Mouse (Mus musculus): Measurements from ENCODE around the gene Gnaz. TPM values are rescaled to one million over a fixed set of nuclear protein-coding genes. Genes with fewer than 3 reads are reported as not detected.
"Not testable (repeated sequence)": the region's sequence is repeated elsewhere in the genome, so short reads cannot be mapped to it uniquely, and the experiment has no call there.

The Gnaz gene
- polyA plus RNA-seq, 1 experiment from 2014 or later, result 27.9 TPM

GRCm38 (mm10) chr10:75036883-75037379, 70.0 kb downstream of the Gnaz start, which contains the start of gene Rab36:
TSS of gene Rab36 (plus strand) at chr10:75037058.
- Histone ChIP-seq H3K4me1 (peaks cover 48% of the 10 kb centered on the region), H3K9me3 (replicated peaks) (no peaks in the 10 kb centered on the region)
- peak; percentile 94 for ATAC-seq (ENCODE audit: low FRiP score)

DNA sequence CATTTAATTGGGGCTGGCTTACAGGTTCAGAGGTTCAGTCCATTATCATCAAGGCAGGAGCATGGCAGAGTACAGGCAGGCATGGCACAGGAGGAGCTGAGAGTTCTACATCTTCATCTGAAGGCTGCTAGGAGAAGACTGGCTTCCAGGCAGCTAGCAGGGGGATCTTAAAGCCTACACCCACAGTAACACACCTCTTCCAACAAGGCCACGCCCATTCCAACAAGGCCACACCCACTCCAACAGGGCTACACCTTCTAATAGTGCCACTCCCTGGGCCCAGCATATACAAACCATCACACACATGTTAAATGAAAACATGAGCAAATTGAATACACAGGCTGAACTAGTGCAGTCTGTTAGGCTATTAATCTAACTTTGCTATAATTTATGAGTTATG, 75.1 kb downstream of the Gnaz start:
- not testable (repeated sequence) for H3K27ac ChIP-seq; H3K9ac ChIP-seq; ATAC-seq (ENCODE audit: low FRiP score)

More at GRCm38 (mm10) chr10:75036883-75037379, 70.0 kb downstream of the Gnaz start, which contains the start of gene Rab36:
- Histone ChIP-seq H3K27ac (peak within 1 kb of the TSS; percentile 91), H3K27me3 (no peaks in the 10 kb centered on the region), H3K4me2 (replicated peaks) (peak within 1 kb of the TSS; percentile 79), H3K36me3 (no peaks in the 10 kb centered on the region), H3K4me3 (peak within 1 kb of the TSS; percentile 39), H3K9ac (peak within 1 kb of the TSS; percentile 52)
- under 1% methylated on average over 36 of the region's 36 CpGs for WGBS

DNA sequence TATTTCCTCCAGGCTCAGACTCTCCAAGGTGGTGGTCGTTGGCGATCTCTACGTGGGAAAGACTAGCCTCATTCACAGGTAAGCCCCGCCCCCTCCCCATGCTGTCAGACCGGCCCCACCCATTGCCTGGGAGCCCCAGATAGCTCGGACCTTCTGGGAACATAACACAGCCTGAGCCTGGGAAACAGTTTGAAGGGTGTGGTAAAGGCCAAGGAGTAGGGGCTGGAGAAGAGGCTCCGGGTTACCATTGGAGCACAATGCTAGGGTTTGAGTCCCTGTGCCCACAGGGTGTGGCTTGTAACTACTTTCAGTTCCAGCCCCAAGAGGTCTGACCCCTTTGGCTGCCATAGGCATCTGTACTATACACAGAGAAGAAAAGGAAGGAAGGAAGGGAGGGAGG, 77.5 kb downstream of the Gnaz start:
- WGBS, result 39% methylated on average over 7 of the region's 7 CpGs
- ATAC-seq (ENCODE audit: low FRiP score), result peak; percentile 36; the same call in 1 of the 2 replicates

More for the DNA sequence above, 75.1 kb downstream of the Gnaz start:
- peaks cover 23% of the 10 kb centered on the region for H3K4me1 ChIP-seq
- H3K4me2 ChIP-seq (replicated peaks); H3K36me3 ChIP-seq; H3K9me3 ChIP-seq (replicated peaks); H3K27me3 ChIP-seq; H3K4me3 ChIP-seq: not testable (repeated sequence)
- 8% methylated on average over 1 of the region's 1 CpGs for WGBS

GRCm38 (mm10) chr10:75045831-75046230, 78.9 kb downstream of the Gnaz start:
- H3K27me3 ChIP-seq, result no peaks in the 10 kb centered on the region
- no peak overlapping the region for H3K9ac ChIP-seq
- no peaks in the 10 kb centered on the region for H3K9me3 ChIP-seq (replicated peaks)
- peaks cover 7% of the 10 kb centered on the region; the same call in 1 of the 2 replicates for H3K36me3 ChIP-seq
- H3K4me2 ChIP-seq (replicated peaks), result no peak overlapping the region
- no peak overlapping the region for H3K27ac ChIP-seq
- ATAC-seq (ENCODE audit: low FRiP score), result no peak
- WGBS, result 91% methylated on average over 15 of the region's 15 CpGs
- no peak overlapping the region for H3K4me3 ChIP-seq
- 0 out of 2 replicates have a peak, but pooled peaks cover 5% of the 10 kb centered on the region for H3K4me1 ChIP-seq

More for the DNA sequence above, 77.5 kb downstream of the Gnaz start:
- H3K27ac ChIP-seq, result no peak overlapping the region
- H3K9me3 ChIP-seq (replicated peaks), result no peaks in the 10 kb centered on the region
- no peak overlapping the region for H3K4me2 ChIP-seq (replicated peaks)
- no peak overlapping the region for H3K4me3 ChIP-seq
- 0 out of 2 replicates have a peak, but pooled peaks cover 5% of the 10 kb centered on the region for H3K4me1 ChIP-seq
- H3K27me3 ChIP-seq, result no peaks in the 10 kb centered on the region
- peaks cover 7% of the 10 kb centered on the region; the same call in 1 of the 2 replicates for H3K36me3 ChIP-seq
- H3K9ac ChIP-seq, result no peak overlapping the region

DNA sequence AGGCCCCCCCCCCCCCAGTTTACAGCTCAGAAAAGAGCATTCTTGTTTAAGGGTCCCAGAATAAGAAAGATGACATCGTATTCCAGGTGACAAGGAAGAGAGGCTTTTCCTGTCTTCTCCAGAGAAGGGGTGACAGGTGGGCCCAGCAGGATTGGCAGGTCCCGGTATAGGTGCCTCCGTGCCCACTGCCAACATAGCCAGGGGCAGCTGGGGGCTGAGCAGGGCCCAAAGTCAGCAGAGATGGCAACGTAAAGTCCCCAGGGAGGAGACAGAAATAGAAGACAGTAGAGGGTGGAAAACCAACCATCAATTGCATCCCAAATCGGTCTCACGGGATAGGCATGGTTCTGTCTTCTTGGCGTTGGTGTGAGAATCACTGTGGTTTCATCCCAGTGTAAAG, 81.7 kb downstream of the Gnaz start:
- H3K9me3 ChIP-seq (replicated peaks), result no peaks in the 10 kb centered on the region
- no peaks in the 10 kb centered on the region for H3K27me3 ChIP-seq
- no peak for ATAC-seq (ENCODE audit: low FRiP score)
- H3K4me2 ChIP-seq (replicated peaks), result no peak overlapping the region
- 0 out of 2 replicates have a peak, but pooled peaks cover 4% of the 10 kb centered on the region for H3K4me1 ChIP-seq
- peaks cover 7% of the 10 kb centered on the region; the same call in 1 of the 2 replicates for H3K36me3 ChIP-seq
- no peak overlapping the region for H3K4me3 ChIP-seq
- no peak overlapping the region for H3K9ac ChIP-seq
- 91% methylated on average over 7 of the region's 7 CpGs for WGBS
- H3K27ac ChIP-seq, result no peak overlapping the region

DNA sequence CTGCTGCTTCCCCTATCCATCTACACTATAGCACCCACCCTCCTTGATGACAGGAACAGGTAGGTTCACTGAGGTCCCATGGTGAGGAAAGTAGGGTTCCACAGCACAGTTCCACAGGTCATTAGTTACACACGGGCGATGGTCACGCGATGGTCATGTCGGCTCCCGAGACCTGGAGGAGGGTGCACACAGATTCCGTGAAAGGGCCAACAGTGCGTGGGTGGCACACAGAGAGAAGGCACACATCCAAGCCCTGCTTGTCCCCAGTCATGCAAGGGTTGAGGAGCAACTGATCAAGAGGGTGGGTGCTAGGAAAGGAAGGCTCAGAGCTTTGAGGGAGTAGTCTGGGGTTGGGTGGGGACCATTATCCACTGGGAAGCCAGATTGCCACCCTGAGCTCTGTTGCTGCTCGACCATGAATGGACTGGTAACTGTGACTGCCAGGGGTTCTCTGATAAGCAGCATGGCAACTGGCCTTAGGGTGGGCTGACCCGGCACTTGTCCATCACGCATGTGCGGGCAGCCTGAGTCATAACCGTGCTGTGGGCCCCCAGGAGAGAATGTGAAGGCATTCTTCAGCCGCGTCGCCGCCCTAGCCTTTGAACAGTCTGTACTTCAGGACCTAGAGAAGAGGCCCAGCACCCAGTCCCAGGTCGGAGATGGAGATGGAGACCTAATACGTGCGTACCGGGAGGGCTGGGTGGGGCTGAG, 84.5 kb downstream of the Gnaz start:
- Histone ChIP-seq H3K9me3 (replicated peaks) (no peaks in the 10 kb centered on the region), H3K36me3 (no peaks in the 10 kb centered on the region), H3K4me2 (replicated peaks) (no peak overlapping the region), H3K4me1 (peaks cover 11% of the 10 kb centered on the region), H3K27ac (no peak overlapping the region), H3K9ac (no peak overlapping the region), H3K4me3 (no peak overlapping the region), H3K27me3 (no peaks in the 10 kb centered on the region; the same call in 1 of the 2 replicates)
- WGBS, result 95% methylated on average over 21 of the region's 21 CpGs
- no peak for ATAC-seq (ENCODE audit: low FRiP score)

DNA sequence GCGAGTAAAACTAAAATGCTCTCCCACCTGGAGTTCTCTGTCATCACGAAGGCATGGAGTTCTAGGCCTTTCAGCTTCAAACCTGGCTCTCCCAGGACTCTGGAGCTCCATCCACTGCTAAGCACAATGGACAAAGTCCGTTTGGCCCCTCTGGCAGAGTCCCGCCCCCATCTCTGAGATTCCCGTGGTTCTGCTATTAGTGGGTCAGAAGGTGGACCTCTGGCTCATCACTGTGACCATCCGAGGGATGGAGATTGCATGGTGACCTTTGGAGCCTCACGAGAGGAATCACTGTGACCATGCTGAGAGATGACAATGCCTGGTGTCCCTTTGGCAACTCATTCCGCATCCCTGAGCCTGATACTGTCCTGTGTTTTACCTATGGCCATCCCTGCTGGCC, 85.9 kb downstream of the Gnaz start:
- Histone ChIP-seq H3K4me2 (replicated peaks) (no peak overlapping the region), H3K9me3 (replicated peaks) (no peaks in the 10 kb centered on the region), H3K4me1 (peaks cover 20% of the 10 kb centered on the region), H3K36me3 (no peaks in the 10 kb centered on the region), H3K27ac (no peak overlapping the region), H3K4me3 (no peak overlapping the region), H3K27me3 (no peaks in the 10 kb centered on the region; the same call in 1 of the 2 replicates), H3K9ac (no peak overlapping the region)
- ATAC-seq (ENCODE audit: low FRiP score), result no peak
- 80% methylated on average over 8 of the region's 8 CpGs for WGBS

GRCm38 (mm10) chr10:75053655-75054054, 86.7 kb downstream of the Gnaz start:
- ATAC-seq (ENCODE audit: low FRiP score), result no peak
- H3K27ac ChIP-seq, result no peak overlapping the region
- 88% methylated on average over 4 of the region's 4 CpGs for WGBS

GRCm38 (mm10) chr10:75054125-75054524, 87.1 kb downstream of the Gnaz start:
- Histone ChIP-seq H3K27ac (no peak overlapping the region; the same call in 1 of the 2 replicates), H3K4me1 (peaks cover 28% of the 10 kb centered on the region), H3K4me3 (no peak overlapping the region), H3K27me3 (no peaks in the 10 kb centered on the region; the same call in 1 of the 2 replicates), H3K4me2 (replicated peaks) (no peak overlapping the region), H3K36me3 (no peaks in the 10 kb centered on the region), H3K9me3 (replicated peaks) (no peaks in the 10 kb centered on the region), H3K9ac (no peak overlapping the region)
- WGBS, result 83% methylated on average over 6 of the region's 6 CpGs
- no peak for ATAC-seq (ENCODE audit: low FRiP score)

More at GRCm38 (mm10) chr10:75053655-75054054, 86.7 kb downstream of the Gnaz start:
- no peaks in the 10 kb centered on the region; the same call in 1 of the 2 replicates for H3K27me3 ChIP-seq
- H3K9ac ChIP-seq, result no peak overlapping the region
- no peaks in the 10 kb centered on the region for H3K36me3 ChIP-seq
- H3K4me1 ChIP-seq, result peaks cover 23% of the 10 kb centered on the region
- no peak overlapping the region for H3K4me2 ChIP-seq (replicated peaks)
- no peaks in the 10 kb centered on the region for H3K9me3 ChIP-seq (replicated peaks)
- no peak overlapping the region for H3K4me3 ChIP-seq

- H3K27ac ChIP-seq, result peak overlapping the region; percentile 67
These were observed 88.7 kb downstream of the Gnaz start for GRCm38 (mm10) chr10:75055672-75056071.

DNA sequence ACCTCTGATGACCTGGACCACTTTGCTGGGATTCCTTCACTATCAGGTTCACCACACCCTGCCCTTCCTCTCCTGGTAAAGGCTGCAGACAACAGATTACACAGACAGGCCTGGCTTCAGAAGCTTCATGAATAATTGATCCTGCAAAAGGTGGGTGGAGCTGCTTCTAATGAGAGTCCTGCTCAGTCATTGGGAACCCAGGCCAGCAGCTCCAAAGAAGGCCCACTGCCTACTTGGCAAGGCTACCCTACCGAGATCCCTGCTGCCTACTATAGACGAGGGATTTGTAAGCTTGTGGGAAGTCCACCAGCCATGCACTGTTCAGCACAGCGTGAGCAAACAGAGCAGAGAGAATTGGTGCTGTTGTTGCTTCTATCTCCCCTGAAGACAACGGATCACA, 89.3 kb downstream of the Gnaz start:
- Histone ChIP-seq H3K27ac (peak overlapping the region; percentile 67), H3K9me3 (replicated peaks) (no peaks in the 10 kb centered on the region), H3K4me1 (peaks cover 36% of the 10 kb centered on the region), H3K4me2 (replicated peaks) (no peak overlapping the region; the same call in 1 of the 2 replicates), H3K27me3 (no peaks in the 10 kb centered on the region; the same call in 1 of the 2 replicates), H3K4me3 (no peak overlapping the region), H3K9ac (no peak overlapping the region), H3K36me3 (no peaks in the 10 kb centered on the region)
- ATAC-seq (ENCODE audit: low FRiP score), result peak; percentile 26
- 8% methylated on average over 4 of the region's 4 CpGs for WGBS

More at GRCm38 (mm10) chr10:75055672-75056071, 88.7 kb downstream of the Gnaz start:
- ATAC-seq (ENCODE audit: low FRiP score), result 0 out of 2 replicates have a peak, but pooled peaks have one; percentile 9
- no peak overlapping the region for H3K9ac ChIP-seq
- no peaks in the 10 kb centered on the region for H3K36me3 ChIP-seq
- peaks cover 36% of the 10 kb centered on the region for H3K4me1 ChIP-seq
- H3K27me3 ChIP-seq, result no peaks in the 10 kb centered on the region; the same call in 1 of the 2 replicates
- no peaks in the 10 kb centered on the region for H3K9me3 ChIP-seq (replicated peaks)
- no peak overlapping the region for H3K4me2 ChIP-seq (replicated peaks)
- 66% methylated on average over 5 of the region's 5 CpGs for WGBS
- no peak overlapping the region for H3K4me3 ChIP-seq

DNA sequence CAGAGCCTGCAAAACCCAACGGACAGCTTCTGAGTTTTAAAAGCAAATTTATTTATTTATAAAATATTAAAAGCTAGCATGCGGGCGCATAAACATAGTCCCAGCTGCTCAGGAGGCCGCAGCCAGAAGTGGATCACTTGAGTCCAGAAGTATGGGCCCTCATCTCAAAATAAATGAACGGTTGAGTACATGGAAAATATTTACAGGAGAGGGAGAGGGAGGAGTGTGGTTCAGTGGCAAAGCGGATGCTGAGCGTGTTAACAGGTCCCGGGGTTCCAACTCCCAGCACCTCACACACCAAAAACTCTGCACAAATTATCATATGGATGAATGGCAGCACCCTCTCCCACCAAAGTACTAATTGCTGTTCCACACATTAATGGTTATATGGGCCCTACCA, 91.4 kb downstream of the Gnaz start:
- no peak overlapping the region for H3K9ac ChIP-seq
- no peak for ATAC-seq (ENCODE audit: low FRiP score)
- no peaks in the 10 kb centered on the region; the same call in 1 of the 2 replicates for H3K27me3 ChIP-seq
- H3K4me1 ChIP-seq, result peaks cover 57% of the 10 kb centered on the region
- H3K36me3 ChIP-seq, result no peaks in the 10 kb centered on the region
- 83% methylated on average over 8 of the region's 8 CpGs for WGBS
- H3K9me3 ChIP-seq (replicated peaks), result no peaks in the 10 kb centered on the region
- no peak overlapping the region for H3K4me2 ChIP-seq (replicated peaks)
- H3K27ac ChIP-seq, result no peak overlapping the region
- H3K4me3 ChIP-seq, result no peak overlapping the region

Measured in hindbrain, embryonic 12.5 days (tissue).